Mouse (Mus musculus) lung, embryonic 15.5 days (tissue): ENCODE results near the gene Gm45261. TPM values are rescaled to one million over a fixed set of nuclear protein-coding genes. Genes with fewer than 3 reads are reported as not detected.

Experiments
- ATAC-seq: fragments of 200-750 bp; cut with Nextera tagmentation; 2 replicates; pipeline ENCODE4 v1.8.0; 2017; ENCODE audit warnings: moderate number of reproducible peaks, borderline replicate concordance; ENCODE audit not compliant: low FRiP score, low TSS enrichment; ENCODE audit errors: extremely low read depth
- H3K27ac ChIP-seq: fragments of 300-500 bp; sonication (generic); 2 replicates; pipeline ENCODE4 v1.5.1; 2015; ENCODE audit warnings: moderate library complexity, mild to moderate bottlenecking, inconsistent platforms
- H3K27me3 ChIP-seq: fragments of 300-500 bp; sonication (generic); 2 replicates; pipeline ENCODE4 v1.6.1; 2015; ENCODE audit warnings: inconsistent platforms
- H3K36me3 ChIP-seq: fragments of 300-500 bp; sonication (generic); 2 replicates; pipeline ENCODE4 v1.6.1; 2015; ENCODE audit warnings: inconsistent platforms
- H3K4me1 ChIP-seq: fragments of 300-500 bp; sonication (generic); 2 replicates; pipeline ENCODE4 v1.6.1; 2015; ENCODE audit warnings: inconsistent platforms
- H3K4me2 ChIP-seq: fragments of 300-500 bp; sonication (generic); 2 replicates; pipeline ENCODE4 v1.6.1; 2015; ENCODE audit warnings: inconsistent platforms, mild to moderate bottlenecking, moderate library complexity
- H3K4me3 ChIP-seq: fragments of 300-500 bp; sonication (generic); 2 replicates; pipeline ENCODE4 v1.5.1; 2015; ENCODE audit warnings: mild to moderate bottlenecking, inconsistent platforms
- H3K9ac ChIP-seq: fragments of 300-500 bp; sonication (generic); 2 replicates; pipeline ENCODE4 v1.6.1; 2015; ENCODE audit warnings: inconsistent platforms
- H3K9me3 ChIP-seq: fragments of 300-500 bp; sonication (generic); 2 replicates; pipeline ENCODE4 v1.6.1; 2016; ENCODE audit warnings: inconsistent platforms
- WGBS: fragments of 180-500 bp; shearing (Covaris S2); methylation state at CpG from one replicate; pipeline ENCODE4 v1.1.7; 2015; 5-methylcytosine and 5-hydroxymethylcytosine counted together
- polyA plus RNA-seq: library from polyadenylated mRNA; unstranded; fragments of >200 nt; fragmentation: Nextera tagmentation; extraction: Ambion mirVana; gene quantifications from 2 replicates; pipeline ENCODE4 v1.2.1, GENCODE M21; 2015

Gm45261 gene
- polyA plus RNA-seq, 1 experiment from 2014 or later, result not detected

- no peaks in the 10 kb centered on the region for H3K9me3 ChIP-seq
- H3K36me3 ChIP-seq, result no peaks in the 10 kb centered on the region
- no peak overlapping the region for H3K9ac ChIP-seq
- no peak overlapping the region for H3K27ac ChIP-seq
- no peak for ATAC-seq
- no peaks in the 10 kb centered on the region for H3K4me1 ChIP-seq
- H3K27me3 ChIP-seq, result no peaks in the 10 kb centered on the region
- 2% methylated on average over 3 of the region's 3 CpGs for WGBS
- no peak overlapping the region for H3K4me3 ChIP-seq
- H3K4me2 ChIP-seq, result no peak overlapping the region
Measured at GRCm38 (mm10) chr1:80408586-80408985, 52.7 kb downstream of the Gm45261 start.

DNA sequence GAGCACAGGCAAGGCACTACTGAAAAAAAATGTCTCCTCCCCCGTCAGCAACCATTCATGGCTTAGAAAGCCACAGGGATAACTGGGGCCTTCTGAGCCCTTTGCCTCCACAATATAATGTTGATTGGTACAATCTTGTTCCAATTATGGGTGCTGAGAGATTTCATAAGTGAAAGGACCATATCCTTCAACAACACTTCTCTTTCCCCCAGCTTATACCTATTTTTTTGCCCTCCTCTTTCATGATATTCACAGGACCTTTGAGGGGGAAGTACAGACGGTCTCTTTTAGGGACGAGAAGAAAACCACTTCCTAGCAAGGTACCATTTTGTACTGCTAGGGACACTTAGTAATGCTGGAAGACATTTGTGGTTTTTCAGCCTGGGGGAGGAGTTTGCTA, 57.1 kb downstream of the Gm45261 start:
- Histone ChIP-seq H3K27ac (no peak overlapping the region), H3K4me2 (no peak overlapping the region), H3K4me3 (no peak overlapping the region), H3K36me3 (no peaks in the 10 kb centered on the region), H3K9ac (no peak overlapping the region), H3K4me1 (no peaks in the 10 kb centered on the region), H3K9me3 (no peaks in the 10 kb centered on the region), H3K27me3 (no peaks in the 10 kb centered on the region)
- 77% methylated on average over 3 of the region's 3 CpGs for WGBS
- no peak for ATAC-seq

DNA sequence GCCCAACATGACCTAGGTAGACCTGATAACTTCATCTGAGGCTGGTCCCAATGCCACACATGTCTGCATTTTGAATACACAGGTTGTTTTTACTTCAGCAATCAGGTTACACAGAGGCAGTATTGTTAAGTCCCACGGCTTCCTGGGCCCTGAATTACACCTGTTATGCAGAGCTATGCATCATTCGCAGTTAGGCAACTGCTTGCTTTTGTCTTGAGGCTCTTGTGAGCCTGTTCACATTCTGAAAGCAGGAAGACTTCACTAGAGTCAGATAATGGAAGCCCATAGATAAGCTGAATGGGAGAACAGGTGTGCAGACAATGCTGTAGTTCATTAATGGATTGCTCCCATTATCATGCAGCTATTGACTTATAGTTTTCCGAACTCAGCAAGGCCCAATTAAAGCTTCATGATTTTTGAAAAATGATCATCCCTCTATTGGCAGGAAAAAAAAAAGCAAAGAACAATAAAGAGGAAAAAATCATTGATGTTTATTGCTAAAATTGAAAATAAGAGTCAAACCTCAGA, 57.8 kb downstream of the Gm45261 start:
- no peak for ATAC-seq
- H3K27ac ChIP-seq, result no peak overlapping the region
- no peak overlapping the region for H3K4me3 ChIP-seq
- no peaks in the 10 kb centered on the region for H3K36me3 ChIP-seq
- 67% methylated on average over 3 of the region's 3 CpGs for WGBS
- no peak overlapping the region for H3K4me2 ChIP-seq
- no peak overlapping the region for H3K9ac ChIP-seq
- H3K27me3 ChIP-seq, result no peaks in the 10 kb centered on the region
- H3K4me1 ChIP-seq, result no peaks in the 10 kb centered on the region
- H3K9me3 ChIP-seq, result no peaks in the 10 kb centered on the region

DNA sequence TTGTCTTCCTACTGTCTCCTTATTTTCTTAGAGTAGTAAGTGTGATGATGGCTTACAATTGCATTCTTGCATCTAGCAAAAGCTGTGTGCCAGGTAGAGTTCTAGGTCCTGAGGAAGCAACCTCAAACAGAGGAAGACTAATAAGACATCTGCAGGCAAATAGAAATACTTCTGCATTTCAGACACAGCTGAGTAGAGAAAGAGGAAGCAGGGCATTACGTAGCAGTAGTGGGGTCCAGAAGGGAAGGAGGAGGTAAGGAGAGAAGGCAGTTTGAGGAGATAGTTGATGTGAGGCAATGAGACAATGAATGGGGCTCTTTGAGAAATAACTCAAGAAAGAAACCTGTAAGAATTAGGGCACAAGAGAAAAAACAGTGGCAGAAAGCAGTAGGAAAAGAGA, 59.3 kb downstream of the Gm45261 start:
- H3K4me3 ChIP-seq, result no peak overlapping the region
- no peak for ATAC-seq

More for the DNA sequence above, 59.3 kb downstream of the Gm45261 start:
- Histone ChIP-seq H3K27ac (no peak overlapping the region), H3K9me3 (no peaks in the 10 kb centered on the region), H3K27me3 (no peaks in the 10 kb centered on the region), H3K36me3 (no peaks in the 10 kb centered on the region), H3K4me1 (no peaks in the 10 kb centered on the region), H3K4me2 (no peak overlapping the region), H3K9ac (no peak overlapping the region)
- 60% methylated on average over 1 of the region's 1 CpGs for WGBS

Other genes starting within 250 kb of the Gm45261 start
- gene Fam124b, start 243.0 kb downstream of the Gm45261 start, polyA plus RNA-seq, result 2.9 and 3.3 TPM in 2 replicates
- 30.3 and 30.8 TPM in 2 replicates for gene Cul3, start 121.0 kb downstream of the Gm45261 start, polyA plus RNA-seq